Mouse (Mus musculus) erythroblast, embryonic 14.5 days (primary cell): ENCODE measurements around the gene Axl.

ENCODE experiments used
- GATA1 ChIP-seq: IDR thresholded peaks from 2 replicates; pipeline ENCODE4 v1.6.1; 2012; ENCODE audit warnings: low read length, inconsistent platforms, mixed read lengths
- TAL1 ChIP-seq: IDR thresholded peaks from 3 replicates; pipeline ENCODE4 v1.6.1; 2012; ENCODE audit warnings: low read length, inconsistent platforms, mixed read lengths

DNA sequence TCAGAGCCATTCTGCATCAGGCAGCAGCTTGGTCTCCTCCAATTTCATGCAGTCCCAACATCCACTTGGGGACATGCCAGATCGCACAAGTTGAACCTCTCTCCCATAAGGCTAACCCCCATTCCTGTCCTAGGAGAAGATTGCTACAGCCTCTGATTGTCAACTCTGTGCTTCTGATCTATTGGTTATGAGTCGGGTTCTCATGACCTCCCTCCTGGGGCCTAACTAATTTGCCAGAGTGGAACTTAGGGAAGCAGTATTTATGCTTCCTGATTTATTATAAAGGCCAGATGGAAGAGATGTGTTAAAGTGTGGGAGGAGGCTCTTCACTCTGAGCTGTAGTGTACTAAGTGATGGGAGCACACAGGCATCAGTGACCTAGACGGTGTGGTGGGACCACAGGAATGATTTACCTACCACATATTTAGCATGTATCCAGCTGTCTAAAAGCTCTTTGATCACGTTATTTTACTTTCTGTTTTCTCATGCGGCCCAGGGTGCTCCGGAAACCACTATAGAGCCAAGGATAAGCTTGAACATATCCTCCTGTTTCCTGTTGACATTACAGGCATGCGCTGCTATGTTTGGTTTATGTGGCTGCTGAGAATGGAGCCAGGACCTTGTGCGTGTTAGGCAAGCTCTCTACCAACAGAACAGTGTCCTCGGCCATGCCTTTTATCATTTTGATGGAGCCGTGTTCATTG is 46.8 kb upstream of the Axl start:
- TF ChIP-seq GATA1 (no peak), TAL1 (no peak)
